Comparison of ENCODE assay signal across 8 mouse cellular contexts in the genomic region with DNA sequence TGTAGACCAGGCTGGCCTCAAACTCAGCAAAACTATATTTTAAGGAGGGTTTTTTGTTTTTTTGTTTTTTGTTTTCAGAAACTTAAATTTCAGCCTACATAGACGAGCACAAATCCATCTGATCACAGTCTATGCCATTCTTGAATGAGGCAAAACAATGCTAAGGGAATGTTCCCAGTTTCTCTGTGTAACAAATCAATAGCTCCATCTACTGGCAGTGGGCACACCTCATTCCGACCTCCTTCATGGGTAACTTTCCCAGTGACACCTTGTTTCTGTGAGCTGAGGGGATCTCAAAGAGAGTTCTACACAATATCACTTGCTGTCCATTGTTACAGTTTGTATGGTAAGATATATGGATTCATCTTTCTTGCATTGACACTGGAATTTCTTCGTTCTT.
A peak's percentile ranks its signal among the peaks of the same experiment; 100 is the strongest.
DNase-seq lines count a peak whose midpoint lies in the region; ATAC-seq lines count a peak whose summit lies in the region.

No protein-coding gene starts in this region.

- WGBS in hindbrain, embryonic 14.5 days, result 18% methylated on average over 3 of the region's 3 CpGs
- 22% methylated on average over 3 of the region's 3 CpGs for WGBS in hindbrain, embryonic 12.5 days
- 14% methylated on average over 3 of the region's 3 CpGs for WGBS in heart, embryonic 11.5 days (ENCODE audit: insufficient replicate concordance)

- no peak overlapping the region for H3K4me3 ChIP-seq in hindbrain, embryonic 14.5 days (replicated peaks; ENCODE audit: low read length)
- H3K4me3 ChIP-seq in hindbrain, embryonic 12.5 days, result no peak overlapping the region
- H3K4me3 ChIP-seq in heart, embryonic 11.5 days (ENCODE audit: low read depth, low read length), result no peak overlapping the region

- H3K4me1 ChIP-seq in hindbrain, embryonic 14.5 days (replicated peaks; ENCODE audit: control insufficient read depth, insufficient read depth, low read length), result no peaks in the 10 kb centered on the region
- no peaks in the 10 kb centered on the region for H3K4me1 ChIP-seq in hindbrain, embryonic 12.5 days
- H3K4me1 ChIP-seq in heart, embryonic 11.5 days (ENCODE audit: control insufficient read depth, insufficient read depth, low read length), result no peaks in the 10 kb centered on the region

- no peak overlapping the region for H3K4me2 ChIP-seq in hindbrain, embryonic 14.5 days (replicated peaks)
- no peak overlapping the region for H3K4me2 ChIP-seq in hindbrain, embryonic 12.5 days (replicated peaks)
- no peak overlapping the region for H3K4me2 ChIP-seq in heart, embryonic 11.5 days

- H3K36me3 ChIP-seq in hindbrain, embryonic 14.5 days (replicated peaks; ENCODE audit: control insufficient read depth, insufficient read depth), result no peaks in the 10 kb centered on the region
- H3K36me3 ChIP-seq in hindbrain, embryonic 12.5 days, result no peaks in the 10 kb centered on the region
- H3K36me3 ChIP-seq in heart, embryonic 11.5 days (ENCODE audit: control insufficient read depth, insufficient read depth, low read length), result no peaks in the 10 kb centered on the region

- DNase-seq in hindbrain, embryonic 14.5 days (ENCODE audit: low spot score), result peak; percentile 66
- peak; percentile 41 for DNase-seq in A20 (ENCODE audit: low read depth, low spot score)
- DNase-seq in R1 (ENCODE audit: low read depth, low spot score), result peak; percentile 39
- peak; percentile 33 for DNase-seq in layer of hippocampus, adult 9-10 months (ENCODE audit: low spot score)
- no peak for DNase-seq in ovary, postnatal 10 days (ENCODE audit: low spot score)
- DNase-seq in cerebellum, adult 11 months, result no peak

- no peak for ATAC-seq in hindbrain, embryonic 14.5 days (ENCODE audit: low FRiP score)
- no peak for ATAC-seq in hindbrain, embryonic 12.5 days (ENCODE audit: low FRiP score)
- no peak for ATAC-seq in heart, embryonic 11.5 days (replicated peaks; ENCODE audit: insufficient number of reproducible peaks, low FRiP score, low TSS enrichment)

- no peak overlapping the region for H3K9ac ChIP-seq in hindbrain, embryonic 14.5 days
- H3K9ac ChIP-seq in hindbrain, embryonic 12.5 days, result no peak overlapping the region
- no peak overlapping the region for H3K9ac ChIP-seq in heart, embryonic 11.5 days (ENCODE audit: low read depth, low read length)

- H3K9me3 ChIP-seq in hindbrain, embryonic 14.5 days (ENCODE audit: control insufficient read depth, low read length), result no peaks in the 10 kb centered on the region
- H3K9me3 ChIP-seq in hindbrain, embryonic 12.5 days (replicated peaks), result no peaks in the 10 kb centered on the region
- no peaks in the 10 kb centered on the region for H3K9me3 ChIP-seq in heart, embryonic 11.5 days (replicated peaks; ENCODE audit: control insufficient read depth, low read length)

- H3K27ac ChIP-seq in hindbrain, embryonic 14.5 days, result no peak overlapping the region
- H3K27ac ChIP-seq in hindbrain, embryonic 12.5 days, result no peak overlapping the region
- no peak overlapping the region for H3K27ac ChIP-seq in heart, embryonic 11.5 days (ENCODE audit: low read depth, low read length)

- H3K27me3 ChIP-seq in hindbrain, embryonic 14.5 days (ENCODE audit: control insufficient read depth, insufficient read depth, low read length), result no peaks in the 10 kb centered on the region
- H3K27me3 ChIP-seq in hindbrain, embryonic 12.5 days, result no peaks in the 10 kb centered on the region
- H3K27me3 ChIP-seq in heart, embryonic 11.5 days (ENCODE audit: control insufficient read depth, insufficient read depth, low read length), result no peaks in the 10 kb centered on the region

Comparison
In these comparisons a context has a peak if more than half of its experiments do, and no peak if none do; other contexts are left out.
1. DNase-seq: peak in hindbrain, embryonic 14.5 days (single experiment), A20 (single experiment), R1 (single experiment) and layer of hippocampus, adult 9-10 months (single experiment); none in ovary, postnatal 10 days (single experiment) and cerebellum, adult 11 months (single experiment).